Mouse (Mus musculus): Measurements from ENCODE around the gene Mb. TPM values are rescaled to one million over a fixed set of nuclear protein-coding genes. Genes with fewer than 3 reads are reported as not detected.

Mb gene
- polyA plus RNA-seq, 1 experiment: 1,055 TPM

DNA sequence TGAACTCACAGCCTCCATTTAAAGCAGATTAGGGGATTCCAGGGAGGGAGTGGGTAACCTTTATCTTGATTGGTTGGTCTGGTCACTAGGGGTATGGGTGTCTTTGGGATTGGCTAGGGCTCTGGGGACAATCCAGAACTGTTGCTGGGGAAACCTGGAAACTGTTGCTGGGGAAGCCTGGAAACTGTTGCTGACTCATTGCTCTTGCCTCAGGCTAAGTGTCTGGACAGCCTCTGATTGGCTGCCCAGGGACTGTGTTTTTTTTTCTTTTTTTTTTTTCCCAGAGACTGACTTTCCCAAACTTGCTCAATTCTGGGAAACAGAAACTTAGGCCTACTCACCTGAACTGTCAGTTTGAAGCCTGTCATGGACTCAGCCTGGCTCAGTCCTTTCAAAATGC is 8.1 kb upstream of the Mb start:
- no peak overlapping the region for H3K4me3 ChIP-seq
- no peaks in the 10 kb centered on the region for H3K79me2 ChIP-seq (ENCODE audit: control insufficient read depth, insufficient read depth)
- no peak overlapping the region for H3K4me2 ChIP-seq (ENCODE audit: low read depth)
- TF ChIP-seq CEBPB (IDR thresholded peaks at IDR 0.05; ENCODE audit: insufficient read depth, poor library complexity, severe bottlenecking): peak; percentile 51; the same call in 1 of the 2 replicates
- no peak for TF ChIP-seq POLR2AphosphoS2 (IDR thresholded peaks at IDR 0.05; ENCODE audit: insufficient read length, low read depth)
- no peak overlapping the region for H3ac ChIP-seq (ENCODE audit: control insufficient read depth, insufficient read length)
- no peaks in the 10 kb centered on the region for H3K27me3 ChIP-seq (ENCODE audit: control insufficient read depth, insufficient read depth, insufficient read length)
- no peaks in the 10 kb centered on the region for H3K36me3 ChIP-seq (ENCODE audit: control insufficient read depth, insufficient read depth)

DNA sequence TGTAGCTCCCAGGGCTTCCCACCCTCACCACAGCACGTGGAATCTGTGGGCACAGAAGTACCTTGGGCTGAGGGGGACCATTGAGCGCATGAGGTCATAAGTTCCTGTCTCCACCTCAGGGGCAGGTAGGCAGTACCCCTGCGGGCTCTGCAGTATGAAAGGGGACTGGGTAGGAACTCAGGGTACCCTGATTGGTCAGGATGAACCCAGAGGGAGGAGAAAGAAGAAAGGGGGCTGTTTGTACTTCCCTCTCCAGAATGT is 6.3 kb upstream of the Mb start:
- no peak overlapping the region for H3K4me2 ChIP-seq (ENCODE audit: low read depth)
- TF ChIP-seq TCF3 (IDR thresholded peaks at IDR 0.05; ENCODE audit: insufficient read length, low read depth) (no peak), MYOG (IDR thresholded peaks at IDR 0.05; ENCODE audit: control insufficient read depth in 1 of 3, insufficient read depth in 1 of 3, insufficient read length in 2 of 3, low read depth in 2 of 3) (no peak), MAX (IDR thresholded peaks at IDR 0.05; ENCODE audit: low read depth) (no peak), E2F4 (IDR thresholded peaks at IDR 0.05; ENCODE audit: insufficient read depth) (no peak), POLR2AphosphoS2 (IDR thresholded peaks at IDR 0.05; ENCODE audit: insufficient read length, low read depth) (no peak), MYOD1 (IDR thresholded peaks at IDR 0.05; ENCODE audit: control insufficient read depth in 1 of 3, insufficient read length in 2 of 3, low read depth in 2 of 3) (no peak), TCF12 (IDR thresholded peaks at IDR 0.05; ENCODE audit: insufficient read depth, poor library complexity, severe bottlenecking) (no peak), USF1 (IDR thresholded peaks at IDR 0.05; ENCODE audit: low read depth) (no peak), SRF (IDR thresholded peaks at IDR 0.05; ENCODE audit: control insufficient read depth, insufficient read length, low read depth) (no peak), REST (IDR thresholded peaks at IDR 0.05; ENCODE audit: insufficient read depth, insufficient read length) (no peak), POLR2A (IDR thresholded peaks at IDR 0.05; ENCODE audit: insufficient read length, low read depth) (no peak), CEBPB (IDR thresholded peaks at IDR 0.05; ENCODE audit: insufficient read depth, poor library complexity, severe bottlenecking) (no peak)
- H3K4me3 ChIP-seq: no peak overlapping the region
- H3ac ChIP-seq (ENCODE audit: control insufficient read depth, insufficient read length): no peak overlapping the region
- no peaks in the 10 kb centered on the region for H3K36me3 ChIP-seq (ENCODE audit: control insufficient read depth, insufficient read depth)
- no peaks in the 10 kb centered on the region for H3K27me3 ChIP-seq (ENCODE audit: control insufficient read depth, insufficient read depth, insufficient read length)
- H3K79me2 ChIP-seq (ENCODE audit: control insufficient read depth, insufficient read depth): no peaks in the 10 kb centered on the region

DNA sequence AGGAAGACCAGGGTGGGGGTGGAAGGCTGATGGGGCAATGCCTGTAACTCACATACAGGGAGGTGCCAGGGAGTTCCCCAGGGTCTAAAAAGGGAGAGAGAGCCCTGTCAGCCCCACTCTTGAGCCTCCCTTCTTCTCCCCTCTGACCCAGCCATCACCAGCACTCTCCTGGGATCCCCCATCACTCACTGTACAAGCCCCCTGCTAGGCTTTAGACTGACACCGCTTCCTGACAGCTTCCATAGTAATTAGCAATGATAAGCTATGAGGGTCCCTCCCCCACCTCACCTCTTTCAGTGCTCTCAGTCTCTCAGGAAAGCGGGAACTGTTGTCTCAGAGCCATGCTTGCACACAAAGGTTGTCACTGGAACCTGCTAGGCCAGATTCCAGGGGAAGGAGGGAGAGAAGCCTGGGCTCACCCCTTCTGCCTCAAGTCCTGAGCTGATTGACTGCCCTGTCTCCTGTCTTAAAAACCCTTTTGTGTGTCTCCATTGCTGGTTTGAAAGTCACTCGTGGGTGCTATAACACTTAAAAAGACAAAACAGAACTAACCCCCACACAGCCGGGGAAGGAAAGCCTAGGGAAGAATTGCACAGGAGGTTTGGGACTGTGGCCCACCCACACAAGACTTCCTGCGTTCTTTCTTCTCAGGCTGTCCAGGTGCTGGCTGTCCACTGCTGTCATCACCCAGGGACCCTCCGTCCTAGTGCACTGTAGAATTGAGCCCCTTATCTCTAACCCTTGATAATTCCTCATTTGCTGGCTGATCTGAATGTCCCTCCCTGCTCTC is 5.7 kb upstream of the Mb start:
- TF ChIP-seq MYOG (IDR thresholded peaks at IDR 0.05; ENCODE audit: control insufficient read depth in 1 of 3, insufficient read depth in 1 of 3, insufficient read length in 2 of 3, low read depth in 2 of 3) (no peak), REST (IDR thresholded peaks at IDR 0.05; ENCODE audit: insufficient read depth, insufficient read length) (no peak), TCF3 (IDR thresholded peaks at IDR 0.05; ENCODE audit: insufficient read length, low read depth) (no peak), POLR2A (IDR thresholded peaks at IDR 0.05; ENCODE audit: insufficient read length, low read depth) (no peak)
- Histone ChIP-seq H3K27me3 (ENCODE audit: control insufficient read depth, insufficient read depth, insufficient read length) (no peaks in the 10 kb centered on the region), H3K4me2 (ENCODE audit: low read depth) (no peak overlapping the region), H3K79me2 (ENCODE audit: control insufficient read depth, insufficient read depth) (no peaks in the 10 kb centered on the region), H3K4me3 (no peak overlapping the region), H3ac (ENCODE audit: control insufficient read depth, insufficient read length) (no peak overlapping the region), H3K36me3 (ENCODE audit: control insufficient read depth, insufficient read depth) (no peaks in the 10 kb centered on the region)

DNA sequence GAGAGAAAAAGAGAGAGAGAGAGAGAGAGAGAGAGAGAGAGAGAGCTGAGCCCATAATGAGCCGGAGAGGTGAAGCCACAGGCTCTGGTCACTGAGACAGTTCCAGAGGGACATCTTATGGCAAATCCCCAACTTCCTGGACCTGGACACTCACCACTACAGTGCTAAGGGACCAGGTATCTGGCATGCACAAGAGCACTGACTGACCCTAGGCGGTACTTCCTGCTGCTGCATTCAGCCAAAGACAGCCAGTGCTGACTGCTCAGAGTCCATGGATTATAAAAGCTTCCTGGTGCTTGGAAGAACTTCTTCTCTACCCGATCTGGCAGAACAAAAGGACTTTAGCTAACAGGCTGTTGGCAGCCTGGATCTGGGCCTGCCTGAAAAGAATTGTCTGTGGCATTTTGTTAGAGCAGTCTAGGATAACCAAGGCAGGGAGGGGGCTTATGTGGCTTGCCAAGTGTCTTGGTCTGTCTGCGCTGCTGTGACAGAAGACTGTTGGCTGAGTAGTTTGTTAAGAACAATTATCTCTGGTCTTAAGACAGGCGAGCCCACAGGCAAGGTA is 4.2 kb upstream of the Mb start:
- no peak for TF ChIP-seq REST (IDR thresholded peaks at IDR 0.05; ENCODE audit: insufficient read depth, insufficient read length)
- TF ChIP-seq SRF (IDR thresholded peaks at IDR 0.05; ENCODE audit: control insufficient read depth, insufficient read length, low read depth): no peak
- TF ChIP-seq CEBPB (IDR thresholded peaks at IDR 0.05; ENCODE audit: insufficient read depth, poor library complexity, severe bottlenecking): no peak
- no peak for TF ChIP-seq MYOG (IDR thresholded peaks at IDR 0.05; ENCODE audit: control insufficient read depth in 1 of 3, insufficient read depth in 1 of 3, insufficient read length in 2 of 3, low read depth in 2 of 3)
- TF ChIP-seq USF1 (IDR thresholded peaks at IDR 0.05; ENCODE audit: low read depth): no peak
- TF ChIP-seq POLR2A (IDR thresholded peaks at IDR 0.05; ENCODE audit: insufficient read length, low read depth): no peak
- TF ChIP-seq E2F4 (IDR thresholded peaks at IDR 0.05; ENCODE audit: insufficient read depth): no peak
- Histone ChIP-seq H3K79me2 (ENCODE audit: control insufficient read depth, insufficient read depth) (no peaks in the 10 kb centered on the region), H3K4me2 (ENCODE audit: low read depth) (no peak overlapping the region), H3K36me3 (ENCODE audit: control insufficient read depth, insufficient read depth) (no peaks in the 10 kb centered on the region), H3K4me3 (no peak overlapping the region), H3ac (ENCODE audit: control insufficient read depth, insufficient read length) (no peak overlapping the region), H3K27me3 (ENCODE audit: control insufficient read depth, insufficient read depth, insufficient read length) (peaks cover under 1% of the 10 kb centered on the region)

DNA sequence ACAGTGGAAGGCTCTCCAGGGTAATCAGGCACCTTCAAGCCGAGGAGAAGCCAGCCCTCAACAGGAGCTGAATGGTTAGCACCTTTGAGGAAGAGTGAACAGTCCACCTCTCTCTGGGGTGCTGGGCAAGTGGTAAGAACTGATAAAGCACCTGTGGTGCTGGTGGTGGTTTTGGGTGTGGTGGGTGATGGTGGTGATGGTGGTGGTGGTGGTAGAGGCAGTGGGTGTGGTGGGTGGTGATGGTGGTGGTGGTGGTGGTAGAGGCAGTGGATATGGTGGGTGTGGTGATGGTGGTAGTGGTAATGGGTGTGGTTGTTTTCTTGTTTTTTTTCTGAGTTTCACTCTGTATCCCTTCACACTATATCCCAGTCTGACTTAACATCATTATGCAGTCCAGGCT is 2.6 kb upstream of the Mb start:
- TF ChIP-seq MYOD1 (IDR thresholded peaks at IDR 0.05; ENCODE audit: control insufficient read depth in 1 of 3, insufficient read length in 2 of 3, low read depth in 2 of 3) (peak in 1 of 3 experiments; percentile 52), REST (IDR thresholded peaks at IDR 0.05; ENCODE audit: insufficient read depth, insufficient read length) (no peak), MYOG (IDR thresholded peaks at IDR 0.05; ENCODE audit: control insufficient read depth in 1 of 3, insufficient read depth in 1 of 3, insufficient read length in 2 of 3, low read depth in 2 of 3) (peak in 2 of 3 experiments; percentile 22 to 44), POLR2AphosphoS2 (IDR thresholded peaks at IDR 0.05; ENCODE audit: insufficient read length, low read depth) (no peak), CEBPB (IDR thresholded peaks at IDR 0.05; ENCODE audit: insufficient read depth, poor library complexity, severe bottlenecking) (no peak)

More for the DNA sequence above, 2.6 kb upstream of the Mb start:
- Histone ChIP-seq H3K36me3 (ENCODE audit: control insufficient read depth, insufficient read depth) (no peaks in the 10 kb centered on the region), H3ac (ENCODE audit: control insufficient read depth, insufficient read length) (no peak overlapping the region), H3K4me2 (ENCODE audit: low read depth) (no peak overlapping the region), H3K27me3 (ENCODE audit: control insufficient read depth, insufficient read depth, insufficient read length) (peaks cover 7% of the 10 kb centered on the region), H3K4me3 (no peak overlapping the region), H3K79me2 (ENCODE audit: control insufficient read depth, insufficient read depth) (no peaks in the 10 kb centered on the region)
